Mouse (Mus musculus): ENCODE measurements around the gene Gm4553.

DNA sequence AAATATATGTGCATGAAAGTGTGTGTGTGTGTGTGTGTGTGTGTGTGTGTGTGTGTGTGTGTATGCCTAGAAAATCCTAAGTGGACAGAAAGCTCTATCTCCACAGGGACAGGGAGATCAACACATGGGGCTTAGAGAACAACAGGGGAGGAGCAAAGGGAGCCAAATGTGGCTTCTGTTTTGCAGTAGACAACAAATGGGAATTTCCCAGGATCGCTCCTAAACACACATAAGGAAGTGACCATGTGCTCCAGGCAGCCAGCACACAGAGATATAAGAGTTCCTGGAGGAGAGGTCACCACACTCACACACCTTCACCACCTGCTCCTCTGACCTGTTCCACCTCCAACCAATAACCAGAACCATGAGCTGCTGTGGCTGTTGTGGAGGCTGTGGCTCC lies 35.5 kb upstream of the Gm4553 start, which contains the start of gene Krtap5-3:
- TF ChIP-seq MAFK (IDR thresholded peaks at IDR 0.05; ENCODE audit: insufficient read depth, low read depth, low read length) (no peak), ZC3H11A (IDR thresholded peaks at IDR 0.05; ENCODE audit: borderline replicate concordance, low read depth, low read length) (no peak), CHD2 (IDR thresholded peaks at IDR 0.05; ENCODE audit: low read depth, low read length) (no peak)

Measured in ES-E14 (cell line).